Mouse (Mus musculus): ENCODE results near the gene Rxfp4.

DNA sequence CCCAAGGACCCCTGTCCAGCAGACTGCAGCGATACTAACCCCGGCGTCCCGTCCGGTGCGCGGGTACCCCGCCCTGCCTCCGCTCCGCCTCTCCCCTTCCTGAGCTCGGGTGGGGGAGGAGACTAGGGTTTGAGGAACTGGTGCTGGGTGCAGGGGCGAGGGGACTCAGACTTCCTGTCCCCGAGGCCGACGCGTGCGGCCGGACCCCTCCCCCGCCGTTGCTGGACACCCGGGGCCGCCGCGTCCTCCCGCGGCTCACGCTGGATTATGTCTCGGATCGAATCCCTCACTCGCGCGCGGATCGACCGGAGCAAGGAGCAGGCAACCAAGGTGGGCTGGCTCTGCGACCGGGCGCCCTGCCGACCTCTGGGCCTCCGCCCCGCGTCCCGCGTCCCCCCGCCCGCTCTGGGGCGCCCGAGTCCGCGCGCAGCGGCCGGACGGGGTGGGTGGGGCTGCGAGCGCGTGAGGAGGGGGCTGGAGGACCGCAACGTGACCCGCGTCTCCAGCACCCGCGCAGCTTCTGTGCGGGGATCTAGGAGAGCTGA, 31.9 kb downstream of the Rxfp4 start:
- TF ChIP-seq CTCF (conservative IDR thresholded peaks at IDR 0.05; ENCODE audit: insufficient read depth, insufficient read length, low read depth, low read length) (no peak), POLR2A (IDR thresholded peaks at IDR 0.05; ENCODE audit: low read depth, low read length) (peak; percentile 41)

All from kidney, adult 2 months (tissue).